Mouse (Mus musculus) bone marrow macrophage, adult 2 months (primary cell): ENCODE measurements at regions not wholly inside any gene's neighbourhood (a gene's known extent, or its start where the extent isn't known, plus 50 kb on each side); places are given as distances from the start of the nearest gene placed in this dataset.

Experiments used
- CTCF ChIP-seq: IDR thresholded peaks from 2 replicates; pipeline ENCODE4 v1.5.1; 2012; ENCODE audit warnings: low read depth, mild to moderate bottlenecking, low read length, moderate library complexity
- POLR2A ChIP-seq: IDR thresholded peaks from 2 replicates; pipeline ENCODE4 v1.6.1; 2012; ENCODE audit warnings: mild to moderate bottlenecking, low read depth, low read length, borderline replicate concordance

DNA sequence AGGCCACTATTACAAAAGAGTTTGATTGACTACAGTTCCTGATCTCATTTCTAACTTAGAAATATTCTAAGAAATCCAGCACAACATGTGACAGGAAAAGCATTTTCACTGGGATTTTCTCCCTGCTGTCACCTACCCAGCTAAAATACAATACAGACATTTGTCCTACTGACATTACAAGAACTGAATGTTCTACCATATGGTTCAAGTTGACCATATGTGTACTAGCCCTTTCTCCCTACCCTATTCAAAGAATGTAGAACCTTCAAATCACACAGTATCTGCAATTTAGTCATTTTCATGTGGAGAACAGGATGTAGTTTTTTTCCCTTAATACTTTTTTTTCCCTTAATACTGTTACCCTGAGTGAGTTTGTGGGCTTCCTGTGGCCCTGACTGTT is 695.4 kb downstream of the Crisp4 start:
- TF ChIP-seq POLR2A (no peak), CTCF (no peak)
